Mouse (Mus musculus): ENCODE data around the gene N4bp2l1. TPM values are rescaled to one million over a fixed set of nuclear protein-coding genes. Genes with fewer than 3 reads are reported as not detected.

N4bp2l1 gene
- total RNA-seq (2023), result 10 to 100 TPM; 49.6 to 52.8 TPM

GRCm38 (mm10) chr5:150597088-150597487, at the start of gene N4bp2l1:
Gene N4bp2l1 (minus strand): TSS chr5:150597188.

GRCm38 (mm10) chr5:150521937-150522866, 74.8 kb downstream of the N4bp2l1 start, which contains the start of gene Brca2:
Gene Brca2 (plus strand): TSS chr5:150522630.

Other genes starting within 250 kb of the N4bp2l1 start
- gene Zar1l, start 79.0 kb downstream of the N4bp2l1 start, total RNA-seq (2023), result not detected
- 10 to 100 TPM; 24.8 to 27.5 TPM for gene Brca2, start 74.6 kb downstream of the N4bp2l1 start, total RNA-seq (2023)
- gene N4bp2l2, start 69.0 kb upstream of the N4bp2l1 start, total RNA-seq (2023), result 10 to 100 TPM; 44.0 to 55.2 TPM
- gene Pds5b, start 76.6 kb upstream of the N4bp2l1 start, total RNA-seq (2023), result 10 to 100 TPM; 23.9 to 24.2 TPM

Measured in neutrophil, adult 83 days (primary cell).